Mouse (Mus musculus) erythroblast, embryonic 14.5 days (primary cell): Measurements from ENCODE around the gene Muc13.

Experiments used
- GATA1 ChIP-seq: IDR thresholded peaks from 2 replicates; pipeline ENCODE4 v1.6.1; 2012; ENCODE audit warnings: low read length, inconsistent platforms, mixed read lengths
- TAL1 ChIP-seq: IDR thresholded peaks from 3 replicates; pipeline ENCODE4 v1.6.1; 2012; ENCODE audit warnings: low read length, inconsistent platforms, mixed read lengths

GRCm38 (mm10) chr16:33746074-33746676, 47.7 kb upstream of the Muc13 start:
- TF ChIP-seq TAL1 (no peak), GATA1 (no peak)
